Mouse (Mus musculus) lung, postnatal 4 days (tissue): ENCODE data around the gene Mboat2.

ENCODE experiments used
- DNase-seq, 2 experiments: peaks; one replicate each; pipeline ENCODE4 v3.0.0; 2021

The Mboat2 gene

GRCm38 (mm10) chr12:24952147-24952546 lies 121.5 kb downstream of the Mboat2 start:
- DNase-seq, result peak; percentile 40 to 70

- no peak for DNase-seq
Measured at GRCm38 (mm10) chr12:24955137-24955536, 124.5 kb downstream of the Mboat2 start.

GRCm38 (mm10) chr12:24958526-24958925 lies 127.8 kb downstream of the Mboat2 start:
- DNase-seq, result no peak

- no peak for DNase-seq
Measured at GRCm38 (mm10) chr12:24961821-24962220, 131.1 kb downstream of the Mboat2 start.

GRCm38 (mm10) chr12:24962362-24962967 lies 131.8 kb downstream of the Mboat2 start:
- no peak for DNase-seq

GRCm38 (mm10) chr12:24963393-24964022 lies 132.8 kb downstream of the Mboat2 start:
- no peak for DNase-seq

- DNase-seq, result no peak
Measured at GRCm38 (mm10) chr12:24965406-24965805, 134.7 kb downstream of the Mboat2 start.

GRCm38 (mm10) chr12:24966046-24966445 lies 135.4 kb downstream of the Mboat2 start:
- DNase-seq, result no peak

- DNase-seq, result no peak
Measured at GRCm38 (mm10) chr12:24971490-24972200, 141.0 kb downstream of the Mboat2 start.

GRCm38 (mm10) chr12:24972371-24973350 lies 142.0 kb downstream of the Mboat2 start:
- DNase-seq, result no peak

GRCm38 (mm10) chr12:24973586-24973985 lies 142.9 kb downstream of the Mboat2 start:
- DNase-seq, result no peak

- peak; percentile 95 to 97 for DNase-seq
Measured at GRCm38 (mm10) chr12:24974446-24975114, 143.9 kb downstream of the Mboat2 start, which contains the start of gene Kidins220. Kidins220 (plus strand) TSS chr12:24974925.

GRCm38 (mm10) chr12:24975115-24975733 lies 144.5 kb downstream of the Mboat2 start:
- peak in 1 of 2 experiments; percentile 73 for DNase-seq

- DNase-seq, result no peak
Measured at GRCm38 (mm10) chr12:24985226-24985625, 154.5 kb downstream of the Mboat2 start.

- no peak for DNase-seq
Measured at GRCm38 (mm10) chr12:24995350-24995749, 164.7 kb downstream of the Mboat2 start.

GRCm38 (mm10) chr12:25005350-25005749 lies 174.7 kb downstream of the Mboat2 start:
- DNase-seq, result no peak

GRCm38 (mm10) chr12:25009957-25010356 lies 179.3 kb downstream of the Mboat2 start:
- DNase-seq, result no peak

- no peak for DNase-seq
Measured at GRCm38 (mm10) chr12:25010416-25010815, 179.7 kb downstream of the Mboat2 start.

GRCm38 (mm10) chr12:25011733-25012367 lies 181.2 kb downstream of the Mboat2 start:
- no peak for DNase-seq

- DNase-seq, result no peak
Measured at GRCm38 (mm10) chr12:25012555-25013540, 182.2 kb downstream of the Mboat2 start.
